Mouse (Mus musculus): ENCODE measurements around the gene Spred2. TPM values are rescaled to one million over a fixed set of nuclear protein-coding genes. Genes with fewer than 3 reads are reported as not detected.

Gene Spred2
- total RNA-seq, 4 experiments from 2014 or later: 79.4 to 96.5 (median 88.6) TPM

GRCm38 (mm10) chr11:19952963-19953362, 28.8 kb downstream of the Spred2 start:
- no peak for DNase-seq (ENCODE audit: low spot score in 2 of 2)

GRCm38 (mm10) chr11:19953919-19954318, 29.7 kb downstream of the Spred2 start:
- DNase-seq (ENCODE audit: low spot score in 2 of 2): no peak

- no peak for DNase-seq (ENCODE audit: low spot score in 2 of 2)
Observed at GRCm38 (mm10) chr11:19955069-19955468, 30.9 kb downstream of the Spred2 start.

DNA sequence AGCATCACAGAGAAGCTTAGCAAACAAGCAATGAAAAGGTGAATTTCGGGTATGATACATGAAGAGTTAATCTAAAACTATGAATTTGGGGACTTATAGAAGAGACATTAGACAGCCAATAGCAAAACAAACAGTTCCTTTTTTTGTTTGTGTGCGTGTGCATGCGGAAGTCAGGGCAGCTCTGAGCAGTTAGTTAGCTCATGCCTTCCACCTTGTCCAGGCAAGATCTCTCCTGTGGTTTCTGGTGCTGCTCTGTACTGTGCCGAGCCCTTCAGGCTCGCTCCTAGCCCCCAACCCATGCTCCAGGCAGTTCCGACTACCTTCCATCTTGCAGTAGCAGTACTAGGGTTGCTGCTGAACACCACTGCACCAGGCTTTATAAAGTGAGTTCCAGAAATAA, 31.5 kb downstream of the Spred2 start:
- DNase-seq (ENCODE audit: low spot score in 2 of 2): no peak

- DNase-seq (ENCODE audit: low spot score in 2 of 2): no peak
Observed at GRCm38 (mm10) chr11:19959006-19959405, 34.8 kb downstream of the Spred2 start.

DNA sequence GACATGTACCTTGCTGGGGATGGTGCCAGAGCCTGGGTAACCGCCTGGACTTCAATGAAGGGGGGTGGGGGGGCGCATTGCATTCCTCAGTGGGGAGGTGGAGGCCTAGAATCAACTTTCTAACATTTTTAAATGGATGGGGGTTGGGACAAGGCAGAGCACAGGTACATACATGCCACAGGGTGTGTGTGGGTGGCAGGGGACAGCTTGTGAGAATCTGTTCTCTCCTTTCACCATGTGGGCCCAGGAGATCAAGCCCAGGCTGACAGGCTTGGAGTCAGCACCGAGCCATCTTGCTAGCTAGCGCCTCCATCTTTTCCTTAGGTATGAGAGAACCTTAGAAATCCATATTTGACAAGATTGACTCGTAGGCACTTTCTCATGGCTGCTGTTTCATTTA, 35.7 kb downstream of the Spred2 start:
- DNase-seq (ENCODE audit: low spot score in 2 of 2): no peak

GRCm38 (mm10) chr11:19960541-19960940, 36.4 kb downstream of the Spred2 start:
- DNase-seq (ENCODE audit: low spot score in 2 of 2): no peak

DNA sequence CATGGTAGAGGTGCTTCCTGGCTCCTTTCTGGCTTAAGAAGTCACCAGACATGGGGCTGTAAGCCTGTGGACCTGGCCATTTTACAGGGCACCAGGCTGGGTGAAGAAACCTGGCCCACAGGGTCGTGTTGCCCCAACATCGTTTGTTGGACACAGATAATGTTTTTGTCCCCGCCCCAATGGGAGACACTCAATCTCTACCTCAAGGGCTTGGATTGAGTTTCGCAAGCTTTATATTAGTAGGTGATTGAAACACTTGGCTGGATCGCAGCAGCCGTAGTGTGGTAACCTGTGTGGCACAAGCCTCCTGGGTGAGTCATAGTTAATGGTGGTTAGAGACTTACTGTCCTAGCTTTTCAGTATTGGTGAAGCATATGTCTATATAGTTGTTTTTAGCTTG, 36.9 kb downstream of the Spred2 start:
- DNase-seq (ENCODE audit: low spot score in 2 of 2): no peak

GRCm38 (mm10) chr11:19961766-19962365, 37.7 kb downstream of the Spred2 start:
- no peak for DNase-seq (ENCODE audit: low spot score in 2 of 2)

DNA sequence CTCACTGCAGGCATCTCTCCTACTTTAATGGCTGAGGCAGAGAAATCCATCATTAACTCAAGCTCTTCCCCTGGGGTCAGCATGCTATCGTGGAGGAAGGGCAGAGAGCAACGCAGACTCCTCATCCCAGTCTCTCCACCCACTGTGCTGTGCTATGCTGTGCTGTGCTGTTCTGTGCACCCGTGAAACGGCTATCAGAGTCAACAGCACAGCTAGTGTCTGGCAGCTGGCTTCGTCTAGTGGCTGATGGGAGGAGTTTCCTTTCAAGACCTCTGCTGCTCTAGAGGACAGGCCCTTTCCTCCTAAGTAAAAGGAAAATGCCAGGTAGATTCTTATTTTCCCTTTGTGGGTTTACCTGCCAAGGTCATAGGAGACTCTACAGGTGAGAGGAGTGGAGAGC, 38.6 kb downstream of the Spred2 start:
- DNase-seq (ENCODE audit: low spot score in 2 of 2): no peak

- no peak for DNase-seq (ENCODE audit: low spot score in 2 of 2)
Observed at GRCm38 (mm10) chr11:19963717-19964141, 39.6 kb downstream of the Spred2 start.

DNA sequence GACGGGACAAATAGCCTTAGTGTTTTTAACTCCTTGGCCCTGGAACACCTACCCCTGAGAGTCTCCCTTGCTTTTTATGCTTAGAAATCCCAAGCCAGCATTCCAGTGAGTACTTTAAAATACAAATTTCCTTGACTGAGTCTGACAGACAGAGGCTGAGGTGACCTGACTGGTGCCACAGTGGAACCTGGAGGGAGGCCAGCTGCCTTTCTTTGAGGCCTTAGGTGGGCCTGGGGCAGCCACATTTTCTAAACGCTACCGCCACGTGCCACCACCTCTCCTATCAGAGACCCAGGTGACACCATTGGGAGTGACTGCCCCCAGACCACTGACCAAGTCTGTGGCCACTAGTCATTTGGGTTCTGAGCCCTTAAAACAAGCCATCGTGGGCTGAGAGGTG, 40.2 kb downstream of the Spred2 start:
- no peak for DNase-seq (ENCODE audit: low spot score in 2 of 2)

GRCm38 (mm10) chr11:19965037-19965611, 40.9 kb downstream of the Spred2 start:
- DNase-seq (ENCODE audit: low spot score in 2 of 2): no peak

GRCm38 (mm10) chr11:19965664-19966063, 41.5 kb downstream of the Spred2 start:
- no peak for DNase-seq (ENCODE audit: low spot score in 2 of 2)

- no peak for DNase-seq (ENCODE audit: low spot score in 2 of 2)
Observed at GRCm38 (mm10) chr11:19966294-19966693, 42.1 kb downstream of the Spred2 start.

GRCm38 (mm10) chr11:19969584-19969983, 45.4 kb downstream of the Spred2 start:
- no peak for DNase-seq (ENCODE audit: low spot score in 2 of 2)

DNA sequence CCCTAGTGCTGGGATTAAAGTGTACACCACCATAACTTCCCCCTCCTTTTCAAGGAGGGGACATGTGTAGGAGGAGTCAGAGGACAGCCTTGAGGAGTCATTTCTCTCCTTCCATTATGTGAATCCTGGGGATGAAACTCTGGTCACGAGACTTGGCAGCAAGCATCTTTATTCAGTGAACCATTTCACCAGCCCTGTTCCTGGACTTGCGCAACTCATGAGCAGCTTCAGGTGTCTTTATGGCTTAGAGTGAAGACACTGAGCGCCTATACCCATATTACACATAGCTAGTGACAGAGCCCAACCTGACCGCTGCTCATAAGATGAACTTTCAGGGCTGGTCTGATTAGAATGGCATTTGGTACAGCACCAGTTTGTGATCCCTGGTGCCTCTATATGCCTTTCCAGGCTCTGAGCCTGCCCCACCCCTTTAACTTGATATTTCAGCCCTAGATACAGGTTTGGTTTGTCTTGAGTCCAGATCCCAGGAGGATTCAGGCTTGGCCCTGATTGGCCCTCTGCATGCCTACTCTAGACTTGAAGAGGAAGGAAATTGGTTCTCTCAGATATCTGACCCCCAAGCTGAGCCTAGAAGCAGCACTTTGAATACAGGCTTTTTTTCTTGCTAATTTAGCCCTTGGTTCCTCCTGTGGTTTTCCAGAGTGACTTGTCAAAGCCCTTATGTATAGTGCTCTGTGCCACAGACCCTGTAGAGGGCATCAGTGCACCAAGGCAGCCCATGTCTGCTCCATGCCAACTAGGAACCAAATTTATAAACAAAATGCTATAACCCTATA, 48.0 kb downstream of the Spred2 start:
- no peak for DNase-seq (ENCODE audit: low spot score in 2 of 2)

GRCm38 (mm10) chr11:19973032-19973790, 49.0 kb downstream of the Spred2 start:
- DNase-seq (ENCODE audit: low spot score in 2 of 2): no peak

- DNase-seq (ENCODE audit: low spot score in 2 of 2): no peak
Observed at GRCm38 (mm10) chr11:19976032-19976431, 51.9 kb downstream of the Spred2 start.

GRCm38 (mm10) chr11:19977687-19978086, 53.5 kb downstream of the Spred2 start:
- DNase-seq (ENCODE audit: low spot score in 2 of 2): no peak

DNA sequence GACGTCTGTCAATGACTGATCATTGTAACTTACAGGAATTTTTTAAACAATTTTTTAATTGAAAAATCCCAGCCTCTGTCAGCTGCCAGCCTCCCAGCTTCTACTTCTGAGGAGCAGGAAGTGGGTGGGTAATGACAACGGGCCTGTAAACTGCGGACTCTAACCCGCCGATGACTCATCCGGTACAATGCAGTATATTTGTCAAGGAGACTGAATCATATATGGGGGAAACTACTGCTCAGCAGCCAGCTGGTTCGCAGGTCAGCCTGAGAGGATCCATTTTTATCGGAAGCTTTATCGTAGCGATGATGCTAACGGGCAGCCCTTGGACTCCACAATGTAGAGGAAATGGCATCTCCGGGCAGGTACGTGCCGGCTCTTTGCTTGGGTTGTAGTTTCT, 55.2 kb downstream of the Spred2 start:
- DNase-seq (ENCODE audit: low spot score in 2 of 2): peak; percentile 44 to 54

DNA sequence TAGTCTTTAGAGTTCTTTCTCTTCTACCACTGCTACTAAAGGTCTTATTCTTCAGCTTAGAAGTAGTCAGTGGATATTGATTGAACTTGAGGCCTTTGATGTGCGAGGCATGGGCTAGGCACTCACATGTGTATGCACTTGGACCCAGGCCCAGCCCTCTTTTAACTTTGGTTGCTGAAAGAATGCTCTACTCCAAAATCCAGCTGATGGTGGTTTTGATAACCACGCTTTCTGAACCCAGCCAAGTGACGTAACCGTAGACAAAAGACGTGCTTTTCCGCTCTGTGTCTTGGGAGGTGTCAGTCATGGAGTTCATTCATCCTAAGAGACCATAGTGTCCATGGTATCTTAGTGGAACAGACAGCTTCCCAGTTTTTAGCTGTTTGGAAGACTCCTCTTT, 57.9 kb downstream of the Spred2 start:
- DNase-seq (ENCODE audit: low spot score in 2 of 2): no peak

Measured in layer of hippocampus, adult 8-10 months (tissue).